Mouse (Mus musculus) kidney, postnatal 0 days (tissue): ENCODE data around the gene Dpy19l3. TPM values are rescaled to one million over a fixed set of nuclear protein-coding genes. Genes with fewer than 3 reads are reported as not detected.

Experiments used
- ATAC-seq: fragments of 200-750 bp; cut with Nextera tagmentation; replicated peaks from 2 replicates; pipeline ENCODE4 v1.8.0; 2017; ENCODE audit warnings: low read depth, moderate number of reproducible peaks, moderate TSS enrichment, moderate library complexity; ENCODE audit not compliant: low FRiP score
- DNase-seq: peaks from one replicate; pipeline ENCODE4 v3.0.0-alpha.2; 2016; ENCODE audit warnings: low spot score
- H3K27ac ChIP-seq: fragments of 300-500 bp; sonication (generic); 2 replicates; pipeline ENCODE4 v1.5.1; 2014; ENCODE audit warnings: mild to moderate bottlenecking
- H3K27me3 ChIP-seq: fragments of 300-500 bp; sonication (generic); 2 replicates; pipeline ENCODE4 v1.6.1; 2014; ENCODE audit warnings: low read length, mixed read lengths; ENCODE audit not compliant: insufficient read depth
- H3K36me3 ChIP-seq: fragments of 300-500 bp; sonication (generic); 2 replicates; pipeline ENCODE4 v1.6.1; 2014; ENCODE audit warnings: low read length, mixed read lengths; ENCODE audit not compliant: insufficient read depth
- H3K4me1 ChIP-seq: fragments of 300-500 bp; sonication (generic); replicated peaks from 2 replicates; pipeline ENCODE4 v1.6.1; 2014; ENCODE audit warnings: antibody characterized with exemption, low read length, mixed read lengths; ENCODE audit not compliant: insufficient read depth
- H3K4me2 ChIP-seq: fragments of 300-500 bp; sonication (generic); 2 replicates; pipeline ENCODE4 v1.6.1; 2014; ENCODE audit warnings: mild to moderate bottlenecking, low read length, moderate library complexity, mixed read lengths
- H3K4me3 ChIP-seq: fragments of 300-500 bp; sonication (generic); replicated peaks from 2 replicates; pipeline ENCODE4 v1.5.1; 2014; ENCODE audit warnings: low read depth, low read length
- H3K9ac ChIP-seq: fragments of 300-500 bp; sonication (generic); 2 replicates; pipeline ENCODE4 v1.6.1; 2014; ENCODE audit warnings: low read depth, low read length
- H3K9me3 ChIP-seq: fragments of 300-500 bp; sonication (generic); replicated peaks from 2 replicates; pipeline ENCODE4 v1.6.1; 2016; ENCODE audit warnings: low read length, inconsistent platforms, mixed read lengths
- CTCF ChIP-seq: IDR thresholded peaks from 2 replicates; pipeline ENCODE4 v1.5.1; 2016; ENCODE audit warnings: antibody characterized with exemption, low read depth, mild to moderate bottlenecking, moderate library complexity
- WGBS: fragments of 180-500 bp; shearing (Covaris S2); extraction: QIAGEN DNeasy Blood & Tissue Kit; methylation state at CpG from one replicate; pipeline ENCODE4 v1.1.7; 2014; 5-methylcytosine and 5-hydroxymethylcytosine counted together
- polyA plus RNA-seq: library from polyadenylated mRNA; unstranded; fragments of >200 nt; fragmentation: Nextera tagmentation; extraction: Ambion mirVana; gene quantifications from 2 replicates; pipeline ENCODE4 v1.2.1, GENCODE M21; 2015

Dpy19l3 gene
- polyA plus RNA-seq, 1 experiment from 2014 or later = 21.3 TPM

DNA sequence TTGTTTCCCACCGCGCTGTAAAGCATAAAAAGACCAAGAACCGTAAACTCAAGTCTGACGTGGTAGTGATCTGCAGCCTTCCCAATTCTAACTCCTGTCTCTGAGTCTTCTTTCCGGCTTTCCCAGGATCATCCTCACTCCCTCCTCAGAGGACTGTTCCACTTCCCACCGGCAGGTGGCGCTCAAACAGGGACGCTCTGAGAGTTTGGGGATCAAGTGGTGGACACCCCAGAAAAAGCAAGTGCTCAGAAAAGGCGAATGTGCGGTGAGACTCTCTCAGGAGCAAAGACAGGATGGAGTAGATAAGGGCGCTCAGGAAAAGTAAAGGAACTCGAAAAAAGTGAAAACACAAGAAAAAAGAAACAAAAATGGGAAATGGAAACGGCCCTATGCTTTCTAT lies 67.5 kb downstream of the Dpy19l3 start:
- Histone ChIP-seq H3K9ac (no peak overlapping the region), H3K4me3 (no peak overlapping the region), H3K9me3 (no peaks in the 10 kb centered on the region), H3K27ac (peak overlapping the region; percentile 3; the same call in 1 of the 2 replicates), H3K36me3 (no peaks in the 10 kb centered on the region), H3K4me2 (peak overlapping the region; percentile 46), H3K4me1 (no peaks in the 10 kb centered on the region), H3K27me3 (no peaks in the 10 kb centered on the region)
- WGBS = 21% methylated on average over 13 of the region's 13 CpGs
- ATAC-seq = 0 out of 2 replicates have a peak, but pooled peaks have one; percentile 10
- peak; percentile 74 for DNase-seq
- TF ChIP-seq CTCF = peak; percentile 94

DNA sequence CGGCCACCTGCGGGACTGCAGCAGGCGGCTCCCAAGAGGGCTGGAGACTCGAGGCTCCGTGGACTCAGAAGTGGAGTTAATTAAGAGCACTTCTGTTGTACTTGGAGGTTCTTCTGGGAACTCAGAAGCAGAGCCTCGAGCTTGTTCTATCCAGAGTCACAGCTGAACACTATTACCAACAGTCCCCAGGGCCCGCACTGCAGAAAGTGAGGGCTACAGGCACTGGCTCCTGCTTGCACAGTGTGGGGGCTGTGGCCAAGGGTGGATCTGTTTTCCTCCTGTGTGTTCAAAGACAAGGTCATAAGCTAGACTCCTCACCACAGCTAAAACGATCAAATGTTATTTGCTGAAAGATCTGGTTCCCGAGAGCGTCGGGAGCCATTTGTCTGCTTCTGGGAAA lies 68.0 kb downstream of the Dpy19l3 start:
- ATAC-seq (0 out of 2 replicates have a peak, but pooled peaks have one; percentile 19), DNase-seq (peak; percentile 60)
- H3K36me3 ChIP-seq = no peaks in the 10 kb centered on the region
- WGBS = 35% methylated on average over 11 of the region's 11 CpGs
- no peak overlapping the region for H3K4me3 ChIP-seq
- no peaks in the 10 kb centered on the region for H3K9me3 ChIP-seq
- TF ChIP-seq CTCF = no peak
- peak overlapping the region; percentile 46 for H3K4me2 ChIP-seq
- H3K9ac ChIP-seq = no peak overlapping the region
- peak overlapping the region; percentile 3; the same call in 1 of the 2 replicates for H3K27ac ChIP-seq
- no peaks in the 10 kb centered on the region for H3K4me1 ChIP-seq
- no peaks in the 10 kb centered on the region for H3K27me3 ChIP-seq

DNA sequence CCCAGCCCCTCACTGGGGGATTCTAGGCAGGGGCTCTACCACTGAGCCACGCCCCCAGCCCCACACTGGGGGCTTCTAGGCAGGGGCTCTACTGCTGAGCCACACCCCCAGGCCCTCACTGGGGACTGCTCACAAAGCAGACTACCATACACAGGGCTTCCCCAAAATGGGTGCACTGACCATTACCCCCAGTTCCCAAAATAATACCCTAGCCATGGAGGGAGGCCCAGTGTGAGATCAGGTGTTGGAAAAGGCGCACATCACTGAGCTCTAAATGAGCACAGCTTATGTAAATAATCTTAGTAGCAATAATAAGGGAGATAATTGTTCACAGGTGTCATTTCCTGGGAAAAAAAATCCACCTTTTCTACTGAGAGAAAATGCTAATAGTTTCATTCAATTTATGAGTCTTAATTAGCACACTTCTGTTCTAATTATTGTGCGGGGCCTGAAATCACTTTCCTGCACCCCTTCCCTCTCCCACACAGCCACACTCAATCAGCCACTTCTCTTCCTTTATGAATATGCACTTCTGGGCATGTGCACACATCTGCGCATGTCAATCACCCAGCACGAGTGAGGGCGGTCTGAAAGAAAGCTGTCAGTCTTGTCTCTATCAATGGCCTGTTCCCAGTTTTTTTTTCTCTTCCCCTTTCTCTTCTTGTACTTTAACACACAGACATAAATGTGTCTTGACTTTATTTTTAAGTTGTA lies 70.7 kb downstream of the Dpy19l3 start:
- TF ChIP-seq CTCF = no peak
- Histone ChIP-seq H3K27me3 (no peaks in the 10 kb centered on the region), H3K4me3 (no peak overlapping the region), H3K9me3 (no peaks in the 10 kb centered on the region), H3K27ac (no peak overlapping the region), H3K4me2 (no peak overlapping the region), H3K4me1 (no peaks in the 10 kb centered on the region), H3K36me3 (no peaks in the 10 kb centered on the region), H3K9ac (no peak overlapping the region)
- DNase-seq (no peak), ATAC-seq (no peak)
- WGBS = 85% methylated on average over 6 of the region's 6 CpGs

DNA sequence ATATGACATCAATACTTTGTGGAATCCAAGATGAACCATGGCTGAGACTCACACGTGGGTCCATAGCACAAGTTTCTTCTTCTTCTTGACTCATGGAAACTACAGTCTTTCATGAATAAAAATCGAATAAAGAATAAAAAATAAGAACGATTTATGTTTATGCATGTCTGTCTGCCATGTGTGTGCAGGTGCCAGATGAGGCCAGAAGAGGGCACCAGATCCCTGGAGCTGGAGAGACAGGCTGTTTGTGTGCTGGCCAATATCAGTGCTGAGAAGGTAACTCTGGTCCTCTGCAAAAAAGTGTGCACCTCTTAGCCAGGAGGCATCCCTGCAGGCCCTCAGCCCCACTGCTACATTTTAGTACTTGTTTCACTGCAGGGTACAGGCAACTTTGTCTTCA lies 72.7 kb downstream of the Dpy19l3 start:
- TF ChIP-seq CTCF = peak; percentile 50
- Histone ChIP-seq H3K4me3 (no peak overlapping the region), H3K9ac (no peak overlapping the region), H3K9me3 (no peaks in the 10 kb centered on the region), H3K27ac (no peak overlapping the region), H3K27me3 (no peaks in the 10 kb centered on the region), H3K4me1 (no peaks in the 10 kb centered on the region), H3K36me3 (no peaks in the 10 kb centered on the region), H3K4me2 (no peak overlapping the region)
- 78% methylated on average over 3 of the region's 3 CpGs for WGBS
- ATAC-seq = no peak
- DNase-seq = no peak

DNA sequence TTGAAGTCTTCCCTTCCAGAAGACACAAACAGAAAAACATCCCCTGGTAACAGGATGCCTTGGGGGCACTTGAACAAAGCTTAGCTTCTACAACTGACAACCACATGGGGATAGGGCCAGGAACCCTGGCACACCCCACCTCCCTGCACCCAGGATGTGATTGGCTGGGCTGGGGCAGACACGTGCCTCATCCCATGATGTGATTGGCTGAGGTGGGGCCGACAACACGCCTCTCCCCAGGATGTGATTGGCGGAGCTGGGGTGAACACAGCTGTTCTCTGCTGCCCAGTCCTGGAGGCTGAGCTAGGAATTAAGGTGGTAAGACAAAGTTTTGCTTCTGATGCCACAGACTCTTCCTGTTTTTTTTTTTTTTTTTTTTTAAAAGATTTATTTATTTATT lies 75.3 kb downstream of the Dpy19l3 start:
- Histone ChIP-seq H3K27ac (no peak overlapping the region), H3K4me2 (no peak overlapping the region), H3K4me3 (no peak overlapping the region), H3K36me3 (no peaks in the 10 kb centered on the region), H3K27me3 (no peaks in the 10 kb centered on the region), H3K9ac (no peak overlapping the region), H3K9me3 (no peaks in the 10 kb centered on the region), H3K4me1 (no peaks in the 10 kb centered on the region)
- TF ChIP-seq CTCF = no peak
- DNase-seq (no peak), ATAC-seq (no peak)
- WGBS = 87% methylated on average over 4 of the region's 4 CpGs

DNA sequence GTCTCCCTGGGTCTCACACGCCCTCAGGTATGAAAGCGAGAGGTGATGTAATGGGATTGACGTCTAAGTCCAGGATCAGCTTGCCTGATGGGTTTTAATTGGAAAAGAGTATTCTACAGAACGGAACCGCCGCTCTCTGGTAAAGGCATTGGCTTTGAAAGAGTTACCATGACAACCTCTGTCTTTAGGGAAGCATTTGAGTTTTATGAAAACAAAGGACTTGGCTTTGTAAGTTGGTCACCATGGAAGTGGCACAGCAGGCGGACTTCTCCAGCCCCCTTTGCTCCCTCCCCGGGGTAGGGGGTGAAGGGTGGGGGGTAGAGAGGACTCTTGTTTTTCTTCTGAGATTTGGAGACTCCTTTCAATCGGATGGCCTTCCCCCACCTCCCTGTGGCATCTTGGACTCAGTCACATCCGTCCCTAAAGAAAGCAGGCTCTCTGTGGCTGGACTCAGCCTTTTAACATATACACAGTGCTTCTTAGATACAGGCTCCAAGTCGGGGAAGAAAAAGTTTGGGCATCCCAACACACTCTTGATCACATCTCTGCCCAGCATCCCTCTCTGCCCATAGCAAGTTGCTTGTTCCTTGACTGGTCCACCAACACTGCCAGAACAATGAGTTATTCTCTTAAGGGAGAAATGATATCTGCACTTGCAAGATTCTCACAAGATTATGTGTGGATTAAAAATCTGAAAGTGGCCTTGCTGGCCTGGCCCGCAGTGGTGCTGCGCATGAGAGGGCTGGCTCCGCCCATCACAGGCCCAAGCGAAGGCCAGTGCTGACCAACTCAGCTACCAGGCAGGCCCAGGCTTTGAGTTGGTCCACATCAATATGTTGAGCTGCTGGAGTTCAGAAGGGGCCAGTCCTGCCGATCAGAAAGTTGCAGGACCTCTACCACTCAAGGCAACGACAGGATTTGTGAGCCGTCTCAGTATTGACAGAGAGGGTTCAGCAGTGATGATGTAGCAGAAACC lies 85.9 kb downstream of the Dpy19l3 start:
- WGBS = 56% methylated on average over 18 of the region's 18 CpGs

More for the DNA sequence above, 85.9 kb downstream of the Dpy19l3 start:
- H3K36me3 ChIP-seq = no peaks in the 10 kb centered on the region
- ATAC-seq = no peak
- no peak overlapping the region for H3K27ac ChIP-seq
- H3K4me2 ChIP-seq = no peak overlapping the region
- no peak for TF ChIP-seq CTCF
- H3K9me3 ChIP-seq = no peaks in the 10 kb centered on the region
- no peaks in the 10 kb centered on the region for H3K4me1 ChIP-seq
- H3K9ac ChIP-seq = no peak overlapping the region
- H3K4me3 ChIP-seq = no peak overlapping the region
- no peak for DNase-seq
- no peaks in the 10 kb centered on the region for H3K27me3 ChIP-seq
